Mouse (Mus musculus) megakaryocyte, embryonic 14.5 days (primary cell): ENCODE data around the gene Dag1. TPM values are rescaled to one million over a fixed set of nuclear protein-coding genes. Genes with fewer than 3 reads are reported as not detected.

ENCODE experiments used
- H3K27me3 ChIP-seq: replicated peaks from 2 replicates; pipeline ENCODE3; 2012; ENCODE audit warnings: inconsistent platforms
- H3K36me3 ChIP-seq: replicated peaks from 2 replicates; pipeline ENCODE3; 2012; ENCODE audit warnings: low read length, inconsistent platforms, mixed read lengths
- H3K4me1 ChIP-seq: 2 replicates; pipeline ENCODE4 v1.6.1; 2012; ENCODE audit warnings: inconsistent platforms
- H3K4me3 ChIP-seq: replicated peaks from 2 replicates; pipeline ENCODE3; 2012; ENCODE audit warnings: moderate library complexity, mild to moderate bottlenecking, inconsistent platforms
- H3K9me3 ChIP-seq: 2 replicates; pipeline ENCODE4 v1.6.1; 2012; ENCODE audit warnings: inconsistent platforms
- FLI1 ChIP-seq: IDR thresholded peaks from 2 replicates; pipeline ENCODE4 v1.6.1; 2012; ENCODE audit warnings: low read length, inconsistent platforms, mixed read lengths
- GATA1 ChIP-seq: IDR thresholded peaks from 3 replicates; pipeline ENCODE4 v1.6.1; 2012; ENCODE audit warnings: mixed read lengths, low read length, inconsistent platforms, borderline replicate concordance
- polyA plus RNA-seq: library from polyadenylated mRNA; stranded (reverse); fragments of >175 nt; gene quantifications from 2 replicates; pipeline ENCODE4 v1.2.3, GENCODE M21; 2012; ENCODE audit warnings: low replicate concordance; ENCODE audit not compliant: insufficient read depth

The Dag1 gene
- polyA plus RNA-seq, 1 experiment: 10.0 TPM

DNA sequence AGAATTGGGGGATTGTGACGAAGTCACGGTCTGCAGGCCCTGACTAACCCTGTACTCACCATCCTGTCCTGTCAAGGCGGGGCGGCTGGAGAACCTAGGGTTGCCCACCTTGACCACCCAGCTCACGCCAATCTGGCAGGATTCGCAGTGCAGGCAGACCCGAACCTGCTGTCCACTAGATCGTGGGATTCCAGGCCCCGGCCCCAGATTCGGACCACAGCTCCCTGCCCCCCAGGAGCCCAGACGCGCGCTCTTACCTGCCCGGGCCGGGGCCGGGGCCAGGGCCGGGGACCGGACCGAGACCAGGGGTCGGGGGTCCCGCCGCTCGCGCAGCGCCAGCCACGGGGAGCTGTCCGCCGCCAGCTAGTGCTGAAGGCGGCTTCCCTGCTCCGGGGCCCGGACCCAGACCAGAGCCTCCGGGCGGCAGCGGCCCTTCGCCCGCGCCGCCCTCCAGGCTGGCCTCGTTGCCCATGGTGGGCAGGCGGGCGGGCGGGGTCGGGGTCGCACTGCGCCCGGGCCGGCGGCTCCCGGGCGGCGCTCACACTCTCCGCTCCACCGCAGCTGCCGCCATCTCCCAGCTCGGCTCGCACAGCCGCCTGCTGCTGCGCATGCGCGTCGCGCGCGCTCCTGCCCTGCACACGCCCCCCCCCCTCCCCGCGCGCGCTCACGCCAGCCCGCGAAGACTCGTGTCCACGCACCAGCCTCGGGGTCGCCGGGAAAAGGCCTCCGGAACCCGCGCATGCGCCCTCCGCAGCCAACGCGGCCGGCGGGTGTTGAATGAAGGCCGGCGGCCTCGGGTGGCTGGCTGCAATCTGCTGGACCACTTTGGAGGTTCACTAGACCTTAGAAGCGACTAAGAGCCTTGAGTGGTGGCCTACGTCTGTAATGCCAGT lies 73.7 kb downstream of the Dag1 start, which contains the start of gene Bsn:
Gene Bsn (minus strand): TSS at position 598 of the 893 bp plus-strand sequence.
- Histone ChIP-seq H3K9me3 (no peaks in the 10 kb centered on the region), H3K27me3 (peaks cover 96% of the 10 kb centered on the region), H3K36me3 (no peaks in the 10 kb centered on the region), H3K4me1 (peaks cover 11% of the 10 kb centered on the region), H3K4me3 (peak within 1 kb of the TSS; percentile 89)
- TF ChIP-seq GATA1: no peak
- TF ChIP-seq FLI1: no peak

DNA sequence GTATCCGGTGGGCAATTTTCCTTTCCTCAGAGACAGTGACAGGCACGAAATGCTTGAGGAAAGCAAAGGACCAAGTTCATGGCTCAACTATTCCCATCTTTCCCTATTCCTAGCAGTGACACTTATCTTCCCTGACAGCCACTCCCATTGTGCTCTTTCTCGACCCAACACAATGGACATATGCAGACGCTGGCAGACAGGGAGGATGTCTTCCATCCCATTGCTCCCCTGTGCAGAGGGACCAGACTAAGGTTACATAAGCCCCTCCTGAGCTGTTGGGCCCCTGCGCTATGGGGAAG lies 74.3 kb downstream of the Dag1 start:
- H3K4me3 ChIP-seq: no peak overlapping the region
- H3K9me3 ChIP-seq: no peaks in the 10 kb centered on the region
- H3K4me1 ChIP-seq: peaks cover 11% of the 10 kb centered on the region
- no peaks in the 10 kb centered on the region for H3K36me3 ChIP-seq
- TF ChIP-seq GATA1 (no peak), FLI1 (no peak)
- H3K27me3 ChIP-seq: peaks cover 93% of the 10 kb centered on the region

DNA sequence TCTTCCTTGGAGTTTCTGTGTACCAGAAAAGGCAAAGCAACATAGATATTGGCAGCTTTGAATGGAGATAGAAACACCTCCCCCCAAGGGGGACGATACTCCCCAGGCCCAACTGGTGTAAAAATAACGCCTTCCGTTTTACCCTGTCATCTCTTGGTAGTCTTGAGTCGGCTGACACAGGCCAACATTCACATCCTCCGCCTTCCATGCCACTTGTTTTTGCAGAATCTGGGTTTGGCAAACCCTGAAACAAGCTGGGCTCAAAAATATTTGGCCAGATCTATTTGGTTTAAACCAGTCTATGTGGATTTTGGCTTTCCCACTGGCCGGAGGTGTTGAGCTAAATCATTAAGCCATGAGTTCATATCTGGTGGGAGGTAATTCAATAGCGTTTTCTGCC lies 74.7 kb downstream of the Dag1 start:
- TF ChIP-seq GATA1: no peak
- TF ChIP-seq FLI1: no peak
- H3K9me3 ChIP-seq: no peaks in the 10 kb centered on the region
- H3K4me1 ChIP-seq: peaks cover 11% of the 10 kb centered on the region
- H3K36me3 ChIP-seq: no peaks in the 10 kb centered on the region
- peaks cover 90% of the 10 kb centered on the region for H3K27me3 ChIP-seq
- H3K4me3 ChIP-seq: no peak overlapping the region

DNA sequence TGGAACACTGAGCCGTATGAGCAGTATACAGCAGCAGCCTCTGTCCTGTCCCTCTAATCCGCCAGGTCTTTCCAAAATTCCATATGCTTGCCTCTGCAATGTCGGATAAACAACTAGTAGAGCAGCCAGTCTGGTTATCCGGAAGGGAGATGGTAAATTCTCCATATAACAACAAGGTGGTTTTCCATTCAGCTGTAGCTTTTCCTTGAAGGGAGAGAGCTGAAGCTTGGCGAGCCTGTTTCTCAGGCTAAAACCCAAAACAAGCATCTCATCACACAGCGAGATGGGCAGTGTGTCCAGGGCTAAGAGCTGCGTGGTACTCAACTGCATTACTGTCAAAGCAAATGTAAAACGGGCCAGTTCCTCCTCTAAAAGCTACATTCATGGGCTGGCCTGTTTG lies 75.2 kb downstream of the Dag1 start:
- Histone ChIP-seq H3K36me3 (no peaks in the 10 kb centered on the region), H3K4me1 (peaks cover 11% of the 10 kb centered on the region), H3K9me3 (no peaks in the 10 kb centered on the region), H3K27me3 (peaks cover 88% of the 10 kb centered on the region), H3K4me3 (no peak overlapping the region)
- TF ChIP-seq GATA1 (no peak), FLI1 (no peak)

DNA sequence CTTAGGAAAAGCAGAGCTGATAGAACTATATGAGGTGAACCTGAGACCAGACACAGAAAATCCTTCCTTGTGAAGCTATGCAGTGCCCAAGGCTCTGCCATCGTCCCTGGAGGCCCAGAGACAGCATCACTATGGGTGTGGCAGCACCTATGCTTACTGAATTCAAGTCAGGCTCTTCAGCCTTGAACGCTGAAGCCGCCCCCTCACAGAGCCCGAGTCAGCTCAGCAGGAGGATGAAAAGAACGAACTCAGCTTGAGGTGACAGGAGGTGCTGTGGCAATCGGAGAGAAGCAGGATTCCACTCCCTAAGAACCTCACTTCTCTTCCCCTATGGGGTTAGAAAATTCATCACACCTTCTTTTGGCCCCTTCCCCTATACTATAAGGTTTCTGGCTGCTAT lies 76.1 kb downstream of the Dag1 start:
- H3K36me3 ChIP-seq: no peaks in the 10 kb centered on the region
- H3K9me3 ChIP-seq: no peaks in the 10 kb centered on the region
- no peak overlapping the region for H3K4me3 ChIP-seq
- H3K4me1 ChIP-seq: peaks cover 11% of the 10 kb centered on the region
- TF ChIP-seq GATA1: no peak
- TF ChIP-seq FLI1: no peak
- peaks cover 84% of the 10 kb centered on the region for H3K27me3 ChIP-seq

DNA sequence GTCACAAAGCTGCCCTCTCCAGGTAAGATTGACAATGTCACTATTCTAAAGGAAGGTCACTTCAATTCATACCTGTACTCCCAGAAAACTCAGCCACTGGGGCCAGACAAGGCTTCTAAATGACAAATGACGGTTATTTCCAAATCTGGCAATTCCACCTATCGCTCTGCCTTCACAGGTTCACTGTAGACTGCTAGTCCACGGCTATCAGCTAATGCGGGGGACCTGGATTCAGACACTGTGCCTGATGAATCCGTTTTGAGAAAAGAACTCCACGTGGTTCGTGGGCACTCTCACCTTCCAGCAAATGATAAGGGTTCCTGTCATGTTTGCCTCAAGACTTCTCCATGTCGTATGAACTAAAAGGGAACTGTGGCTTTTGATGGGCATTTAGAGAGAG lies 78.0 kb downstream of the Dag1 start:
- no peaks in the 10 kb centered on the region for H3K36me3 ChIP-seq
- H3K27me3 ChIP-seq: peaks cover 71% of the 10 kb centered on the region
- H3K9me3 ChIP-seq: no peaks in the 10 kb centered on the region
- no peak overlapping the region for H3K4me3 ChIP-seq
- TF ChIP-seq FLI1 (no peak), GATA1 (no peak)
- H3K4me1 ChIP-seq: peaks cover 14% of the 10 kb centered on the region

DNA sequence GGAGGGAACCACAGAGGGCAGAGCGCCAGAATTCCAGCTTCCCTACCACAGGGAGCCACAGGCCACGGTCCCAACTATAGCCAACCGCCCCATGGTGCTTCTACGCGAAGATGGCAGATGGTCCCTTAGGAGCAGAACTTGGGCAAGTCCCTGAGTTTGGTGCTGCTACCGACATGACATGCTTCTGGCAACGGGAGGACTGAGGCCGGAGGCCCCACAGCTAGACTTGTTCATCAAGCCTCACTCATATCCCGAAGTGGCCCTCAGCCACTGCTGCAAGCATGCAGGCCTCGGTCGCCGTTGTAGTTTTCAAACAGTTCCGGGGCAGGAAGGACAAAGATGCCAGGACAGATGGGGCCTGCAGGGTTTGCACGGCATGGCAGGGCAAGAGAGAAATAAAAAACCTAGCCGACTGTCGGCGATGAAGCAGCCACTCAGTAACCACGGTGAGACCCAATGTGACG lies 80.2 kb downstream of the Dag1 start:
- H3K9me3 ChIP-seq: no peaks in the 10 kb centered on the region
- H3K4me1 ChIP-seq: peaks cover 8% of the 10 kb centered on the region
- peaks cover 61% of the 10 kb centered on the region for H3K27me3 ChIP-seq
- H3K4me3 ChIP-seq: no peak overlapping the region
- H3K36me3 ChIP-seq: no peaks in the 10 kb centered on the region
- TF ChIP-seq FLI1 (no peak), GATA1 (no peak)

DNA sequence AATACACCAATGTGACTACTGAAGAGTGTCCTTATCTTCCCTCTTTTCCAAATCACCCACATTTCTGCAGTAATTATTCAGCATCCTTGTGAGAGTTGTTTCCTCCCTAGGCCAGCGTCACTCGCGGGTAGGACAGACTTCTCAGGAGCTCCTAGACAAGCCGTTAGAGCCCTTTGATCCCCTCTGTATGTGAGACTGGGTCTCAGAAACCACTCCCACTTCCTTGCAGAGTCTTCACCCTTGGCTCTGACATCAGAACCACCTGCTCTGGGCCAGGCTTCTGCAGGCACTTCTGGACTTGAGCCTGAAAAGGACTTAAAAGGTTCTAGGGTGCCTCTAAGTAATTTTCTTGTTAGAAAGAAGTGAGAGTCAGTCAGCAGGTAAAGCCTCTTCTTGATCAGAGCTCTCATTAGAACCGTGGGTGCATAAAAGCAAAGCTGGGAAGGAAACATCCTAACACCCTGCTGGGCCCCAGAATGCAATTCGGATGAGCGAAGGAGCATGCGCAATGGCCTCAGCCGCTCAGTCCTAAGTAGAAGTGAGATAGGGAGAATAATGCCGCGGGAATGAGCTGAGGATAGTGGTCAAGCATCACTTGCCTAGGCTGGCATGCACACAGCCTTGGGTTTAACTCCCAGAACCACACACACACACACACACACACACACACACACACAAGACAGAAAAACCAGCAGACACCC lies 80.8 kb downstream of the Dag1 start:
- H3K4me3 ChIP-seq: no peak overlapping the region
- peaks cover 8% of the 10 kb centered on the region for H3K4me1 ChIP-seq
- TF ChIP-seq GATA1 (no peak), FLI1 (no peak)
- H3K36me3 ChIP-seq: no peaks in the 10 kb centered on the region
- peaks cover 61% of the 10 kb centered on the region for H3K27me3 ChIP-seq
- no peaks in the 10 kb centered on the region for H3K9me3 ChIP-seq

DNA sequence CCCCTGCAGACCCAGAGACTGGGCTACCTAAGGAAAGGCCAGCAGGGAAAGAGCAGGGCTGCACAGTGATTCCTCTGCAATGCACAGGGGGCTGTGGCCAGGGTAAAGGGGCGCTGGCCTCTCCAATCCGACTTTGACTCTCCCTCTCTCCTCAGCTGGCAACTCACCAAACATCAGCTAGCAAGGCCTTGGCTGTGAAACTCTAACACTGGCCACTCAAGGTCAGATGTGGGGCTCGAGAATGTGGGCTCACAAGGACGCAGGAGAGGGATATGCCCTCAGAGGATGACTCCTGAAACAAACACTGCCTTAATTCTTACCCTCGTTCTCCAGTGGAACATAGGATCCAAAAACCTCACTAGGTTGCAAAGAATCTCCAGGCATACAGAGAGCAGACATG lies 85.4 kb downstream of the Dag1 start:
- Histone ChIP-seq H3K27me3 (peaks cover 51% of the 10 kb centered on the region), H3K4me3 (no peak overlapping the region), H3K4me1 (peaks cover 13% of the 10 kb centered on the region; the same call in 1 of the 2 replicates), H3K9me3 (peaks cover 7% of the 10 kb centered on the region), H3K36me3 (no peaks in the 10 kb centered on the region)
- no peak for TF ChIP-seq FLI1
- TF ChIP-seq GATA1: no peak

DNA sequence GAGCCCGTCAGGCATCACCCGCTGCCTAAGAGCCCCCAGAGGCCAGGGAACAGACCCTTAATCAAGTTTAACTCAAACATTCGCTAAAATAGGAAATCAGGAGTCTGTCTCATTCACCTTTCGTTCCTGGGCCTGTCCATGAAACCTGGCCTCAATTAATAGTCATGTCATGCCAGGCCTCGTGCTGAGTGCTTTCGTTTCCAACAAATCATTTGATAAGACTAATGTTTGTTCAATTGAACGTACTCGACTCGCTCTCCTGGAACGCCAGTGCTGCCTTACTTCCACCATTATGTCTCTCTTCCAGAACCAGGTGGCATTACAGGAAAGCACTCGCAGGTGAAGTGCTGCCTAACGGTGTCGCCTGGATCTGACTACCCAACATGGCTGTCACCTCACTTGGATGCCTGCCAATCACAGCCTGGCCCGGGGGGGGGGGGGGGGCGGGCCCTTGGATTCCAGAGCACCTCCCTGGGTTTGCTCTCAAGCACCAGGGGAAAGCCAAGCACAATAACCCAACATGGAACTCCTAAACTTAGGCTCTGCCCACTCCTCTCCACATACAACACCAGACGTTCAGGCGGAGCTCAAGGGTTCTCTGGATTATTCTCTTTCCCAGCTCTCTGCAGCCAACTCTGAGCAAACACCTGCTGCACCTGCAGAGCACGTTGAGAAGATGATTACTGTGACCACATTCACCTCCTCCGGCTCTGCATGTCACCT lies 88.5 kb downstream of the Dag1 start:
- Histone ChIP-seq H3K27me3 (peaks cover 67% of the 10 kb centered on the region), H3K9me3 (peaks cover 7% of the 10 kb centered on the region), H3K36me3 (no peaks in the 10 kb centered on the region), H3K4me1 (peaks cover 6% of the 10 kb centered on the region; the same call in 1 of the 2 replicates), H3K4me3 (no peak overlapping the region)
- no peak for TF ChIP-seq FLI1
- no peak for TF ChIP-seq GATA1
